Mouse (Mus musculus): ENCODE results near the gene Tssc4. TPM values are rescaled to one million over a fixed set of nuclear protein-coding genes. Genes with fewer than 3 reads are reported as not detected.

Tssc4 gene
- 103 and 114 TPM in 2 replicates for polyA plus RNA-seq (2015; fragmentation: Nextera tagmentation; extraction: Ambion mirVana)

- peak; percentile 97 for ATAC-seq (replicated peaks)
Observed at GRCm38 (mm10) chr7:143068882-143069591, at the start of gene Tssc4. Tssc4 (plus strand) TSS chr7:143069249.

DNA sequence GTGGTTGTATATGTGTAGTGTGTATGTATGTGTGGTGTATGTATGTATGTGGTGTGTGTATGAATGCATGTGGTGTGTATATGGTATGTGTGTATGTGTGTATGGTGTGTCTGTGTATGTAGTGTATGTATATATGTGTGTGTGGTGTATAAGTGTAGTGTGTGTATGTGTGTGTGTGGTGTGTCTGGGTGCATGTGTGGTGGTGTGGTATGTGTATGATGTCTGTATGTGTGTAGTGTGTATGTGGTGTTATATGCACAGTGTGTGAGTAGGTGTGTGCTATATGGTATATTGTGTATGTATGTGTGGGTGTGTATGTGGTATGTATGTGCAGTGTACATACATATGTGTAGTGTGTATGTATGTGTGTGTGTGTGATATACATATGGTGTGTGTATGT lies 49.0 kb upstream of the Tssc4 start:
- ATAC-seq (replicated peaks), result no peak
- Histone ChIP-seq H3K4me1 (peaks cover 8% of the 10 kb centered on the region; the same call in 1 of the 2 replicates), H3K9ac (no peak overlapping the region), H3K27ac (no peak overlapping the region), H3K4me3 (no peak overlapping the region), H3K27me3 (replicated peaks) (no peaks in the 10 kb centered on the region), H3K9me3 (no peaks in the 10 kb centered on the region), H3K4me2 (no peak overlapping the region), H3K36me3 (replicated peaks) (no peaks in the 10 kb centered on the region)

More at GRCm38 (mm10) chr7:143068882-143069591, at the start of gene Tssc4:
- peak within 1 kb of the TSS; percentile 93 for H3K27ac ChIP-seq
- H3K27me3 ChIP-seq (replicated peaks), result no peaks in the 10 kb centered on the region
- H3K9ac ChIP-seq, result peak within 1 kb of the TSS; percentile 81
- peak within 1 kb of the TSS; percentile 75 for H3K4me3 ChIP-seq
- H3K36me3 ChIP-seq (replicated peaks), result peaks cover 19% of the 10 kb centered on the region; the same call in 1 of the 2 replicates
- no peaks in the 10 kb centered on the region for H3K9me3 ChIP-seq
- peaks cover 27% of the 10 kb centered on the region for H3K4me1 ChIP-seq
- under 1% methylated on average over 51 of the region's 51 CpGs for WGBS
- peak within 1 kb of the TSS; percentile 97 for H3K4me2 ChIP-seq

DNA sequence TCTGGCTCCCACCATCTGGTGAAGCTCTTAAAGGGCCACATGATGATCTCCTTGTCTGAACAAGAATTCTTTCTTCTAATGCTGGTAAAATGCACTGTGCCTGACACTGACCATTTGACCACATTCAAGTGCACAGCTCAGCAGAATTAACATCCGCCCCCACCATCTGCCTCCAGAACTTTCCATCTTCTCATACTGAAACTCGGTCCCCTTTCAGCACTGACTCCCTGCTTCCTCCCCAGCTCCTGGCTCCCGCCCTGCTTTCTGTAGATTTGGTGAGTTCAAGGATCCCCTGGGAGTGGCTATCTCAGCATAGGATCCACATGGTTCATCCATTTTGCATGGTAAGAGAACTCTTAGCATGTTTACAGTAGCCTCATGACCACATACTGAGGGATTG lies 48.3 kb upstream of the Tssc4 start:
- no peak for ATAC-seq (replicated peaks)
- Histone ChIP-seq H3K4me1 (peaks cover 6% of the 10 kb centered on the region; the same call in 1 of the 2 replicates), H3K27me3 (replicated peaks) (no peaks in the 10 kb centered on the region), H3K9ac (no peak overlapping the region), H3K36me3 (replicated peaks) (no peaks in the 10 kb centered on the region), H3K4me3 (no peak overlapping the region), H3K9me3 (no peaks in the 10 kb centered on the region), H3K4me2 (no peak overlapping the region), H3K27ac (no peak overlapping the region)
- WGBS, result 82% methylated on average over 3 of the region's 3 CpGs

DNA sequence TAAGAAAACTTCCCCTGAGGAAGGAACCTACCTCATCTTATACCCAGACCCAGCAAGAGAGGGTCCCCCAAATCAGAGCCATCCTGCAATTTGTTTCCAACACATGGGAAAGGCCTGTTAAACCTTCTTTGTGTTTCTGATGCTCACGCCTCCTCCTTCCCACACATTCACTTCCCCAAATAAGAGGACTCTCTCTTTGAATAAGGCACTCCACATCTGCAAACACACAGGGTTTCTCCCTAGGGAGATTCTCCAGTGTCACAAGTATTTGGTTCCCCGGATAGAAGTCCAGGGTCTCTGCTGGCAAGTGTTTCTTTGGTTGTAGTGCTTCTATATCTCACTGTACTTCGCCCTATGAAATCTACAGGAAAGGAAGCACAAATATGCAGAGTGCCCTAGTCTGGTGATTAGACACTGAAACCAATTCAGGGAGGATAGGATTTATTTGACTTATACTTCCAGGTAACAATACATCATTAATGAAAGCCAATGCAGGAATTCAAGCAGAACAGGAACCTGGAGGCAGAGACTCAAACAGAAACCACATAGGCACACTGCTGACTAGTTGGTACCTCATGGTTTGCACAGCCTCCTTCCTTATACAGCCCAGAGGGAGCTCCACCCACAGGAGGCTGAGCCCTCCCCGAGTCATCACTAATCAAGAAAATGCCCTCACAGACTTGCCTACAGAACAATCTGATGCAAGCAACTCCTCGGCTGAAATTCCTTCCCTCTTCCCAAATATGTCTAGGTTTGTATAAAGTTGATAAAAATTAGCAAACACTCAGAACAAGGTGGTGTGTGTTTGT lies 47.5 kb upstream of the Tssc4 start:
- Histone ChIP-seq H3K9ac (no peak overlapping the region), H3K9me3 (no peaks in the 10 kb centered on the region), H3K4me3 (no peak overlapping the region), H3K27ac (no peak overlapping the region), H3K36me3 (replicated peaks) (no peaks in the 10 kb centered on the region), H3K4me1 (no peaks in the 10 kb centered on the region), H3K4me2 (no peak overlapping the region), H3K27me3 (replicated peaks) (no peaks in the 10 kb centered on the region)
- no peak for ATAC-seq (replicated peaks)
- WGBS, result 66% methylated on average over 5 of the region's 5 CpGs

DNA sequence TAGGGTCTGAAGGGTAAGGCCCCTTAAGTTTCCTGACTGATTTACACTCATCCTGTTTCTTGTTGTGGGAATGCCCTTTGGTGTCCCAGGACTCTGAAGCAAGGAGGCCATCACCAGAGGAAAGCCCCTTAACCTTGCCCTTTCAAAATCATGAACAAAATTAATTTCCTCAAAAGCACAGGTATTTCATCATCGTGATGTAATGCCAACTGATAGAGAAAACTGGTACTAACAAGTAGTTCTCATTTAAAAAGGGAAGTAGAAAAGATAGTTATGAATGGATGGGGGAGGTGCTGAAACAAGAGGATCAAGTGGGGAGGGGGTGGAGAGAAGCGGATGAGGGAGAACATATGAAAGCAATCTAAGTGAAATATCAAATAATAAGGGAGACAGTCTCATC lies 45.5 kb upstream of the Tssc4 start:
- no peak overlapping the region for H3K4me3 ChIP-seq
- H3K27me3 ChIP-seq (replicated peaks), result no peaks in the 10 kb centered on the region
- WGBS, result 92% methylated on average over 2 of the region's 2 CpGs
- ATAC-seq (replicated peaks), result no peak
- H3K9ac ChIP-seq, result no peak overlapping the region
- H3K4me1 ChIP-seq, result no peaks in the 10 kb centered on the region
- H3K4me2 ChIP-seq, result no peak overlapping the region
- no peaks in the 10 kb centered on the region for H3K36me3 ChIP-seq (replicated peaks)
- H3K9me3 ChIP-seq, result no peaks in the 10 kb centered on the region
- H3K27ac ChIP-seq, result no peak overlapping the region

- Histone ChIP-seq H3K27me3 (replicated peaks) (no peaks in the 10 kb centered on the region), H3K9me3 (no peaks in the 10 kb centered on the region), H3K4me3 (no peak overlapping the region), H3K9ac (no peak overlapping the region), H3K27ac (no peak overlapping the region), H3K36me3 (replicated peaks) (no peaks in the 10 kb centered on the region), H3K4me1 (no peaks in the 10 kb centered on the region), H3K4me2 (no peak overlapping the region)
- WGBS, result 88% methylated on average over 1 of the region's 1 CpGs
- ATAC-seq (replicated peaks), result no peak
Observed at GRCm38 (mm10) chr7:143024293-143024692, 44.8 kb upstream of the Tssc4 start.

- Histone ChIP-seq H3K4me2 (no peak overlapping the region), H3K4me1 (no peaks in the 10 kb centered on the region), H3K4me3 (no peak overlapping the region), H3K27me3 (replicated peaks) (no peaks in the 10 kb centered on the region), H3K9me3 (no peaks in the 10 kb centered on the region), H3K27ac (no peak overlapping the region), H3K36me3 (replicated peaks) (no peaks in the 10 kb centered on the region), H3K9ac (no peak overlapping the region)
- ATAC-seq (replicated peaks), result no peak
- WGBS, result 92% methylated on average over 3 of the region's 3 CpGs
Observed at GRCm38 (mm10) chr7:143025496-143025895, 43.6 kb upstream of the Tssc4 start.

DNA sequence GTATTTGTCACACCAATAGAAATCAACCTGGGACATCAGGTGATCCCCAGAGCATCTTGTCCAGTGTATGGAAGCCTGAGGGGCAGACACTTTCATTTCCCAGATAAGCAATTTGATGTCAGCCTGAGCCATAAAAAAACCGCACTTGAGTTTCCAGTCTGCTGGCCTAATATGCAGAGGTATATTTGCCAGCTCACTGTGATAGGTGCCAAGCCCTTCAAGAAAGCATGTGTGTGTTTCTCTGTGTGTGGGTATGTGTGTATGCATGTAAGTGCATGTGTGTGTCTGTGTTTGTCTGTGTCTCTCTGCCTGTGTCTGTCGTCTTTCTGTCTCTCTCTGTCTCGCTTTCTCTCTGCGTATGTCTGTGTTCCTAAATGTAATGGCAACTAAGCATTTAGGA lies 41.9 kb upstream of the Tssc4 start:
- Histone ChIP-seq H3K36me3 (replicated peaks) (no peaks in the 10 kb centered on the region), H3K9ac (no peak overlapping the region), H3K4me3 (no peak overlapping the region), H3K4me1 (no peaks in the 10 kb centered on the region), H3K9me3 (no peaks in the 10 kb centered on the region), H3K27me3 (replicated peaks) (no peaks in the 10 kb centered on the region), H3K27ac (no peak overlapping the region), H3K4me2 (no peak overlapping the region)
- no peak for ATAC-seq (replicated peaks)
- WGBS, result 97% methylated on average over 4 of the region's 4 CpGs

GRCm38 (mm10) chr7:143031816-143032215 lies 37.2 kb upstream of the Tssc4 start:
- WGBS, result 90% methylated on average over 1 of the region's 1 CpGs
- no peak overlapping the region for H3K27ac ChIP-seq
- H3K4me1 ChIP-seq, result no peaks in the 10 kb centered on the region
- no peaks in the 10 kb centered on the region for H3K27me3 ChIP-seq (replicated peaks)
- H3K4me2 ChIP-seq, result no peak overlapping the region
- no peaks in the 10 kb centered on the region for H3K36me3 ChIP-seq (replicated peaks)
- no peak overlapping the region for H3K4me3 ChIP-seq
- no peaks in the 10 kb centered on the region for H3K9me3 ChIP-seq
- H3K9ac ChIP-seq, result no peak overlapping the region
- ATAC-seq (replicated peaks), result no peak

DNA sequence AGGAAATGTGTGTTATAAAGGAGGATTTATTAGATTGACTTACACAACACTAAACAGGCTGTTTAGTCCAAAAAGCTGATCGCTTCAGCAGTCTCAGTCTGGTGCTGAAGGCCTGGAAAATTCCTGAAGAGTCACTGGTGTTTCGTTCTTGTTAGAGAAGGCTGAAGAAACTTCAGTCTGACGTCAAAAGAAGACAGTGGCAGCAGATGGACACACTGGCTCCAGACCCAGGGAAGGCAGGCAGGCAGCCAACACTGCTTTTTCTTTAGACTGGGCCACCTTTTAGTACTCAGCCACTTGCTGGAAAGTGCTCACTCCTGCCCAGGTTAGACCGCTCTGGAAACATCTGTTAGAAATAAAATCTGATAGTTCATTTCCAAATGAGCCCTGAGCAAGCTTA lies 35.5 kb upstream of the Tssc4 start:
- Histone ChIP-seq H3K27ac (no peak overlapping the region), H3K9me3 (no peaks in the 10 kb centered on the region), H3K9ac (no peak overlapping the region), H3K4me2 (no peak overlapping the region), H3K4me3 (no peak overlapping the region), H3K4me1 (no peaks in the 10 kb centered on the region), H3K36me3 (replicated peaks) (no peaks in the 10 kb centered on the region), H3K27me3 (replicated peaks) (no peaks in the 10 kb centered on the region)
- no peak for ATAC-seq (replicated peaks)
- whole genome bisulfite sequencing, result 91% methylated on average over 4 of the region's 4 CpGs

- H3K36me3 ChIP-seq (replicated peaks), result no peaks in the 10 kb centered on the region
- no peak overlapping the region for H3K4me2 ChIP-seq
- no peaks in the 10 kb centered on the region for H3K9me3 ChIP-seq
- WGBS, result 97% methylated on average over 2 of the region's 2 CpGs
- H3K4me3 ChIP-seq, result no peak overlapping the region
- H3K9ac ChIP-seq, result no peak overlapping the region
- H3K4me1 ChIP-seq, result no peaks in the 10 kb centered on the region
- ATAC-seq (replicated peaks), result no peak
- H3K27ac ChIP-seq, result no peak overlapping the region
- H3K27me3 ChIP-seq (replicated peaks), result no peaks in the 10 kb centered on the region
Observed at GRCm38 (mm10) chr7:143034112-143034511, 34.9 kb upstream of the Tssc4 start.

DNA sequence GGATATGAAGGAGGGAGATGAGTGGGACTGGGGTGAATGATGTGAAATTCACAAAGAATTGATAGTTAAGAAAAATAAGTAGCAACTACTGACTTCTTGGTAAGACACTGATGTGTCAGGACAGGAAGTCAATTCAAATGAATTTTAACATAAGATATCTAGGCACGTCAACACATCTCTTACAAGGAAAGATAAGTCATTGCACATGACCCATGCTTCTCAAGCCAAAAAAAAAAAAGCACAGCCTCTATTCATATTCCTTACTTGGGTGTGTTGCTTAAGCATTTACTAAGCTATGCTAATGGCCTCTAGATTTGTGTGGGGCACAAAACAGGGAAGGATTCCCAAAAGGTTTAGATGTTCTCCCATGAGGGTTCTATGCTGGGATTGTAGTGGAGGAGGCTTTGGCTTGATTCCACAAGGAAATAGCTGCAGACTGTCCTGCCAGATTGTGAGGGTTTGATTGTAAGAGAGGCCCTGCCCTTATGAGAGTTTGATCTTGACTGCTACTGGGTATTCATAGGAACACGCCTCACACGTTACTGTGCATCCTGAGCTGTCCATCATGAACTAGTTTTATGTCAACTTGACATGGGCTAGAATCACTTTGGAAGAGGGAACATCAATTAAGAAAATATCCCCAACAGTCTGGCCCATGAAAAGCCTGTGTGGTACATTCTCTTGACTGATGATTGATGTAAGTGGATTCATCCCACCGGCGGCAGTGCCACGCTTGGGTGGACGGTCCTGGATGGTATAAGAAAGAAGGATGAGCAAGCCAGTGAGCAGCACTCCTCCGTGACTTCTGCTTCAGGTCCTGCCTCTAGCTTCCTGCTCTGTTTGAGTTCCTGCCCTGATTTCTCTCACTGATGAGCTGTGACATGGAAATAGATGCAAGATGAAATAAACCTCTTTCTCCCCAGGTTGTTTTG lies 34.3 kb upstream of the Tssc4 start:
- Histone ChIP-seq H3K4me3 (no peak overlapping the region), H3K27ac (no peak overlapping the region), H3K4me1 (no peaks in the 10 kb centered on the region), H3K9ac (no peak overlapping the region), H3K4me2 (no peak overlapping the region), H3K9me3 (no peaks in the 10 kb centered on the region), H3K36me3 (replicated peaks) (no peaks in the 10 kb centered on the region), H3K27me3 (replicated peaks) (no peaks in the 10 kb centered on the region)
- WGBS, result 93% methylated on average over 8 of the region's 8 CpGs
- ATAC-seq (replicated peaks), result no peak
